Mouse (Mus musculus): Measurements from ENCODE around the gene Cdc42.

- TF ChIP-seq CTCF (IDR thresholded peaks at IDR 0.05; ENCODE audit: borderline replicate concordance, control insufficient read depth, extremely low read depth, insufficient read depth, low read length, poor library complexity) = no peak
- TF ChIP-seq POLR2A (IDR thresholded peaks at IDR 0.05; ENCODE audit: control insufficient read depth, extremely low read depth, insufficient read depth, low read length, poor library complexity) = no peak
Observed at GRCm38 (mm10) chr4:137306991-137307706, 50.4 kb downstream of the Cdc42 start.

Measured in thymus, adult 2 months (tissue).